Mouse (Mus musculus): ENCODE measurements around the gene Cdon.

Cdon gene

GRCm38 (mm10) chr9:35539001-35539750 lies 118.2 kb downstream of the Cdon start:
- DNase-seq (ENCODE audit: extremely low read depth, low read depth), result no peak

GRCm38 (mm10) chr9:35541024-35541423 lies 120.1 kb downstream of the Cdon start:
- DNase-seq (ENCODE audit: extremely low read depth, low read depth), result no peak

GRCm38 (mm10) chr9:35541488-35541887 lies 120.6 kb downstream of the Cdon start:
- DNase-seq (ENCODE audit: extremely low read depth, low read depth), result peak; percentile 71

- no peak for DNase-seq (ENCODE audit: extremely low read depth, low read depth)
Observed at GRCm38 (mm10) chr9:35541941-35542340, 121.0 kb downstream of the Cdon start.

GRCm38 (mm10) chr9:35543099-35543860 lies 122.4 kb downstream of the Cdon start:
- DNase-seq (ENCODE audit: extremely low read depth, low read depth), result no peak

- DNase-seq (ENCODE audit: extremely low read depth, low read depth), result no peak
Observed at GRCm38 (mm10) chr9:35544666-35545065, 123.7 kb downstream of the Cdon start.

- DNase-seq (ENCODE audit: extremely low read depth, low read depth), result no peak
Observed at GRCm38 (mm10) chr9:35545704-35546103, 124.8 kb downstream of the Cdon start.

- peak; percentile 66 for DNase-seq (ENCODE audit: extremely low read depth, low read depth)
Observed at GRCm38 (mm10) chr9:35546745-35547144, 125.8 kb downstream of the Cdon start.

- DNase-seq (ENCODE audit: extremely low read depth, low read depth), result no peak
Observed at GRCm38 (mm10) chr9:35548455-35548854, 127.5 kb downstream of the Cdon start.

- no peak for DNase-seq (ENCODE audit: extremely low read depth, low read depth)
Observed at GRCm38 (mm10) chr9:35556494-35557102, 135.7 kb downstream of the Cdon start.
